Mouse (Mus musculus) gastrocnemius, postnatal 4 days (tissue): ENCODE data around the gene Hspa12a. TPM values are rescaled to one million over a fixed set of nuclear protein-coding genes. Genes with fewer than 3 reads are reported as not detected.

ENCODE experiments used
- DNase-seq, 2 experiments: peaks; one replicate each; pipeline ENCODE4 v3.0.0; 2021 to 2022; ENCODE audit warnings: low spot score in 2 of 2, mixed read lengths in 2 of 2
- microRNA-seq: library from miRNA; unstranded; fragments of <30 nt; microRNA quantifications from one replicate; pipeline ENCODE4 v1.2.0, GENCODE M21; 2021
- total RNA-seq, 2 experiments: library from RNA; stranded (reverse); gene quantifications; 2 replicates each; pipeline ENCODE4 v1.2.3; 2021

The Hspa12a gene
- total RNA-seq, 2 experiments from 2014 or later: 19.7 to 22.0 TPM

DNA sequence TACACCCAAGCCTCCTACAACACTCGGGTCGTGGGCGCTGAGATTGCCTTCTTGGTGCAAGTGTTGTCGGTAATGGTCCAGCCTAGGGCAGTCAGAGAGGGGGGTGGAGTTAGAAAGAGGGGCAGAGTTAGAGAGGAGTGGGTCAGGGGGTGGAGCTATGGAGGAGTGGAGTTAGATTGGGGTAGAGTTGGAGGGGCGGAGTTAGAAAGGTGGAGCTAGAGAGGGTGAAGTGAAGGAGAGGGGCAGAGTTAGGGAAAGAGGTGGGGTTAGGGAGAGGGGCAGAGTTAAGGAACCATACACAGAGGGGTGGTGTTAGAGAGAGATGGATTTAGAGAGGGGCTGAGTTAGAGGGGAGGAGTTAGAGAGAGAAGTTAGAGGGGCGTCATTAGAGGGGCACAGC, 181.1 kb downstream of the Hspa12a start:
- no peak for DNase-seq

DNA sequence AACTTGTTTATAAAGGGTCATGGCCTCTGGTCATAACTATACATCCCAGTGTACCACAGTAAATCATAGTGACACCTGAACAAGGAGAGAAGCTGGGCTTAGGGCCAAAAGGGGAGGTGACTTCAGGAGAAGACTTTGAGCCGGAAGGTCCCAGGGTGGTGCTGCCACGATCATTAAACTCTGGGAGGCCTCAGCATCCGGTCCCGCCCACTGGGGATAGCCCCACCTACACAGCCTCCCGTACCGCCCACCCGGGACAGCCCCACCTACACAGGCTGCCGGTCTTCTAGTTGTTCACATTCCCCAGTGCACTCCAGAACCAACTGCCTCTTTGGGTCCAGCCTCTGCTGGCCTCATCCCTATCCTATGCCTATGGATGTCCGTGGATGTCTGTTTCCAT, 184.0 kb downstream of the Hspa12a start, which contains the start of gene Pnliprp2:
Gene Pnliprp2 (plus strand): TSS at position 297 of the 400 bp plus-strand sequence.
- DNase-seq: no peak

DNA sequence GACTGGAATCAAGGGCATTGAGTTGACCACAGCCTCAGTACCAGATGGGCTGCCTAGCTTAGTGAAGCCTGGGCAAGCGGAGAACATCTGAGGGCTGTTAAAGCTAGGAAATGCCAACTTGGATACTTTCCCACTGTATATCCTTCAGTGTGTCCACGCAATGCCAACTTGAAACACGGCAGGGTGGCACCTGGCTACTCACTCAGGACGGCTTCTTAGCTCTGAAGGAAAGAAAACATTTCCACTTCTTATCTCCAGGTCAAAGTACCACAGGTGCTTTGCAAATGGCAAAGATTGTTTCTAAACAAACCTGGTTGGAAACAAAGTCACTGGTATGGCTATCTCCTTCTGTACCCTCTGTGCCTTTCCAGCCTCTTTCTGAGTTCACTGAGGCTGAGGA, 184.6 kb downstream of the Hspa12a start:
- no peak for DNase-seq

DNA sequence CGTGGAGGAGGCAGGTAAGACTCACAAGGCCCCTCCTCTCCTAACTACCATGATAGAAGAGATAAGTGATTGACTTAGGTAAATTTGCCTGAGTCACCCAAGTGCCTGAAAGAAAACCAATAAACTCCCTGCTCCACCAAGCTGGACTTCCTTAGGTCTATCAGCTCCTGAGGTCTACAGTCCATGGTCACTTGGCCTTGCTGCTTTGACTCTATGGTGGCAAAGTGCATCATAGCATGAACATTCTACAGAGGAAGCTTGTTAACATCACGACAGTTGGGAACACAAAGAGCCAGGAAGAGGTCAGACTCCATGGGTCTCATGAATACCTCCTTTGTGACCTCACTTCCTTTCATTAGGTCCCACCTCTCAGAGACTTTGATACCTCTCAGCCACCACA, 191.9 kb downstream of the Hspa12a start:
- no peak for DNase-seq

DNA sequence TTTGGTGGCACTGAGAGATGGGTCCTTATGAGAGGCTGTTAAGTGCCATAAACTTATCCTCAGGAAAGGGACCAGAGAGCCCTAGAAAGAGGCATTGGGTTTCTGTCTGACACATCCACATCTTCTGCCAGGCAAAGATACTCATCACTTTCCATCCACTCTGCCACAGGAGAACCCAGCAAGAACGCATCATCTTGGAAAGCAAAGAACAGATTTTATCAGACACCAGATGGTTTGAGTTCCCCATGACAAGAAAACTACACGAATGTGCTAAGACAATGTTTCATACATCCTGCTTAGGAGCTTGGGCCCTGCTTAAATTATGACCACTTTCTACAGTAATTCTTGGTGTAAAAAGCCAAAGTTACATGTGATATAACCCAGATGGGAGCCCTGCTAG, 192.6 kb downstream of the Hspa12a start:
- DNase-seq: no peak

DNA sequence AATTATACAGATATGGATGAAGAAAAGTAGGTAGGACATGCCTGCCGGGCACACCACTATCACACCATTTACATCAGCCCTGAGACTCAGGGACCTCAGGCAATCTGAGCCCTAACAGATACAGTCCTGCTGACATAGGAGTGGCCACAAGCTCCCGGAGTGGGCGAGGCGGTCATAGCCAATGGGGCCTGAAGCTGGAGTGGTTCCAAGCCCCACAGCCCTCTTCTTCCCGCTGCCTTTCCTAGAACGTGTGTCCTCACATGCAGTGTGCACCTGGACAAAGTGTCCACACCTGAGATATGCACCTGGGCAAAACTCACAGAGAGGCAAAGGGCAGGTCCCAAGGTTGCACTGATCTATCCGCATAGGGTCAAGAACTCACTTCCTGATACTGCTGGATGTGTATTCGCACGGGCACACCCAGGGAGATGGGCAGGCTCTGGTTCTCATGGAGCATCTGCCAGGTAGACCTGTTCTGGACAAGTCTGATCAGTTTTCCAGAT, 195.9 kb downstream of the Hspa12a start:
- DNase-seq: no peak

Small RNAs within 50 kb of the gene (microRNA-seq; reads per million reads assigned to microRNA genes)
- 1.1 reads per million for gene Mir3086

Other genes starting within 250 kb of the Hspa12a start
- gene Pnliprp1, start 214.8 kb downstream of the Hspa12a start, total RNA-seq: not detected
- gene Pnliprp2, start 183.9 kb downstream of the Hspa12a start, total RNA-seq: not detected
- gene 1700019N19Rik, start 149.2 kb downstream of the Hspa12a start, total RNA-seq: not detected
- gene Eno4, start 229 bp downstream of the Hspa12a start, total RNA-seq: under 1 TPM in 1 of 2 experiments, not detected in 1; 0.26 TPM
- gene Shtn1, start 132.4 kb upstream of the Hspa12a start, total RNA-seq: 1 to 10 TPM; 3.7 to 3.9 TPM
- gene Vax1, start 226.4 kb upstream of the Hspa12a start, total RNA-seq: not detected